Comparison of ENCODE assay signal across 1 mouse cellular context in the genomic region with DNA sequence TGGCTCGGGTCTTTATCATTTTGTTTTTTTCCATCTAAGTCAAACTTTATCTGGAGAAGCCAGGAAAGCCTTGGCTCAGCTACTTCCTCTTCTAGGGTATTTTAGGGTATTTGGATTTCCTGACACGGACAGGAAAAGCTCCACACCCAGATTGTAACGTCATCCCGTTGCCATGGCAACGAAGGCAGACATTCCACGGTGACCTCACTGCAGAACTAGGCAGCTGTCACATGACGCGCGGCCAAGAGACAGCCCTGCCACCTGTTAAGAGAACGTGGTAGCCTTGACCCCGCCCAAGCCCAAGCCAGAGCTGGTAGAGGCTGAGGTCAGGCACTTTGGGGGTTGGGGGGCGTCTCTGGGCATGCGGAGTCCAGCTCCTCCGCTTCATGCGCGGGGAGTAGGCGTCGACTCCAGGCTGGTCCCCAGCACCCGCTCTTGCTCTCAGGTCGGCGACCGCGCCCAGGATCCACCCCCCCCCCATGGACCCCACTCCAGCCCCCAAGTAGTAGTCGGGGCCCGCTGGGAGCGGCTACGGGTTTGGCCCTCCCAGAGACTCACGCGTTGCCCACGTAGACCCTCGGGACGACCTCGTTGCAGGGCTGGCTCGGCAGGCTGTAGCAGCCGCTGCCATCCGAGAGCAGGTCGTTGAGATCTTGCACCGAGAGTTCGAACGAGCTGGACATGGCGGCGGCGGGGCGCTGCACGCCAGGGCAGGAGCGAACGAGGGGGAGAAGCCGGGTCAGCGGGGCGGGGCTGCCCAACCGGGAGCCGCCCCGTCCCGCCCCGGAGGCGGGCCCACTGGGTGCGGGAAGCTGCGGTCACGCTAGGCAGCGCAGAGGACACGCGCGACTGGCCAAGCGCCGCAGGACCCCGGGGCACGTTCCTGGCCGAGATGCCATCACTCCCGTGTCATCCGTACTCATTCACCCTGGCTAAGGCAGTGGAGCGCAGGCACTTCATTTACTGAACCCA.
TF ChIP-seq lines count a peak whose summit lies in the region.

A gene (plus strand): TSS at position 226 of the 972 bp plus-strand sequence.

TF ChIP-seq in CH12.LX, 34 proteins besides CTCF, POLR2A, EP300 and RAD21 (continued from another document):
- TF ChIP-seq USF1 (IDR thresholded peaks at IDR 0.05; ENCODE audit: low read depth, low read length) (peak; percentile 95), MAZ (IDR thresholded peaks at IDR 0.05; ENCODE audit: low read depth, low read length) (peak; percentile 44; the same call in 1 of the 2 replicates), ZMIZ1 (IDR thresholded peaks at IDR 0.05; ENCODE audit: low read depth, low read length) (peak; percentile 94), CHD2 (IDR thresholded peaks at IDR 0.05; ENCODE audit: low read length) (peak; percentile 29; the same call in 1 of the 2 replicates), PAX5 (IDR thresholded peaks at IDR 0.05; ENCODE audit: low read length) (peak; percentile 81; the same call in 1 of the 2 replicates), MAFK (IDR thresholded peaks at IDR 0.05; ENCODE audit: insufficient replicate concordance, low read length) (no peak), UBTF (IDR thresholded peaks at IDR 0.05; ENCODE audit: low read depth, low read length) (peak; percentile 83; the same call in 1 of the 2 replicates), RCOR1 (conservative IDR thresholded peaks at IDR 0.05; ENCODE audit: low read depth, low read length) (no peak; the same call in 1 of the 2 replicates), MEF2A (IDR thresholded peaks at IDR 0.05; ENCODE audit: borderline replicate concordance, low read depth, low read length) (peak; percentile 92), GABPA (IDR thresholded peaks at IDR 0.05; ENCODE audit: insufficient replicate concordance, low read depth, low read length) (peak; percentile 65)
TF ChIP-seq in CH12.LX: peak in this region for 23.
